Mouse (Mus musculus): ENCODE data around the gene Snx30. TPM values are rescaled to one million over a fixed set of nuclear protein-coding genes. Genes with fewer than 3 reads are reported as not detected.

The Snx30 gene
- total and polyA plus RNA-seq, 3 experiments, result 1.9 to 5.5 (median 4.7) TPM

GRCm38 (mm10) chr4:59826381-59826780 lies 20.7 kb downstream of the Snx30 start:
- WGBS, result 72% methylated on average over 5 of the region's 5 CpGs
- H3K36me3 ChIP-seq (ENCODE audit: control insufficient read depth, insufficient read depth, low read length), result no peaks in the 10 kb centered on the region
- DNase-seq, result no peak
- no peaks in the 10 kb centered on the region for H3K27me3 ChIP-seq (ENCODE audit: control insufficient read depth, insufficient read depth, low read length)
- TF ChIP-seq CTCF (IDR thresholded peaks at IDR 0.05) (no peak), POLR2A (IDR thresholded peaks at IDR 0.05; ENCODE audit: insufficient read depth, low read depth, low read length) (no peak), EP300 (IDR thresholded peaks at IDR 0.05; ENCODE audit: insufficient read depth, low read depth, low read length) (no peak)
- no peak overlapping the region for H3K4me3 ChIP-seq
- intact Hi-C loops (cut with DNase I), result no loop called here
- no peaks in the 10 kb centered on the region for H3K79me2 ChIP-seq (replicated peaks; ENCODE audit: control insufficient read depth, insufficient read depth, low read length)
- no peak overlapping the region for H3K9ac ChIP-seq (ENCODE audit: low read depth, low read length)
- no peak overlapping the region for H3K27ac ChIP-seq
- H3K4me1 ChIP-seq (ENCODE audit: control insufficient read depth, insufficient read depth, low read length), result peaks cover 3% of the 10 kb centered on the region

GRCm38 (mm10) chr4:59829072-59829471 lies 23.4 kb downstream of the Snx30 start:
- TF ChIP-seq CTCF (IDR thresholded peaks at IDR 0.05), result no peak
- Histone ChIP-seq H3K79me2 (replicated peaks; ENCODE audit: control insufficient read depth, insufficient read depth, low read length) (no peaks in the 10 kb centered on the region; the same call in 1 of the 2 replicates), H3K9ac (ENCODE audit: low read depth, low read length) (no peak overlapping the region), H3K36me3 (ENCODE audit: control insufficient read depth, insufficient read depth, low read length) (no peaks in the 10 kb centered on the region), H3K4me1 (ENCODE audit: control insufficient read depth, insufficient read depth, low read length) (peaks cover 4% of the 10 kb centered on the region), H3K4me3 (no peak overlapping the region), H3K27ac (no peak overlapping the region), H3K27me3 (ENCODE audit: control insufficient read depth, insufficient read depth, low read length) (no peaks in the 10 kb centered on the region)
- intact Hi-C loops (cut with DNase I), result no loop called here
- DNase-seq, result no peak
- WGBS, result 73% methylated on average over 4 of the region's 4 CpGs

- no peak overlapping the region for H3K27ac ChIP-seq
- H3K27me3 ChIP-seq (ENCODE audit: control insufficient read depth, insufficient read depth, low read length), result no peaks in the 10 kb centered on the region
- H3K4me1 ChIP-seq (ENCODE audit: control insufficient read depth, insufficient read depth, low read length), result peaks cover 2% of the 10 kb centered on the region
- H3K36me3 ChIP-seq (ENCODE audit: control insufficient read depth, insufficient read depth, low read length), result no peaks in the 10 kb centered on the region
- TF ChIP-seq CTCF (IDR thresholded peaks at IDR 0.05), result no peak
- TF ChIP-seq EP300 (IDR thresholded peaks at IDR 0.05; ENCODE audit: insufficient read depth, low read depth, low read length), result no peak
- TF ChIP-seq POLR2A (IDR thresholded peaks at IDR 0.05; ENCODE audit: insufficient read depth, low read depth, low read length), result no peak
- intact Hi-C loops (cut with DNase I), result no loop called here
- 69% methylated on average over 5 of the region's 5 CpGs for WGBS
- H3K9ac ChIP-seq (ENCODE audit: low read depth, low read length), result no peak overlapping the region
- no peak for DNase-seq
- no peaks in the 10 kb centered on the region; the same call in 1 of the 2 replicates for H3K79me2 ChIP-seq (replicated peaks; ENCODE audit: control insufficient read depth, insufficient read depth, low read length)
- no peak overlapping the region for H3K4me3 ChIP-seq
These were observed 25.4 kb downstream of the Snx30 start for GRCm38 (mm10) chr4:59831038-59831437.

- H3K27ac ChIP-seq, result no peak overlapping the region
- 37% methylated on average over 6 of the region's 6 CpGs for WGBS
- H3K36me3 ChIP-seq (ENCODE audit: control insufficient read depth, insufficient read depth, low read length), result no peaks in the 10 kb centered on the region
- TF ChIP-seq EP300 (IDR thresholded peaks at IDR 0.05; ENCODE audit: insufficient read depth, low read depth, low read length) (no peak), POLR2A (IDR thresholded peaks at IDR 0.05; ENCODE audit: insufficient read depth, low read depth, low read length) (no peak), CTCF (IDR thresholded peaks at IDR 0.05) (no peak)
- peaks cover 7% of the 10 kb centered on the region for H3K4me1 ChIP-seq (ENCODE audit: control insufficient read depth, insufficient read depth, low read length)
- no peaks in the 10 kb centered on the region for H3K27me3 ChIP-seq (ENCODE audit: control insufficient read depth, insufficient read depth, low read length)
- no peaks in the 10 kb centered on the region; the same call in 1 of the 2 replicates for H3K79me2 ChIP-seq (replicated peaks; ENCODE audit: control insufficient read depth, insufficient read depth, low read length)
- no peak overlapping the region for H3K9ac ChIP-seq (ENCODE audit: low read depth, low read length)
- DNase-seq, result no peak
- intact Hi-C loops (cut with DNase I), result no loop called here
- no peak overlapping the region for H3K4me3 ChIP-seq
These were observed 27.2 kb downstream of the Snx30 start for GRCm38 (mm10) chr4:59832810-59833209.

GRCm38 (mm10) chr4:59837659-59838058 lies 32.0 kb downstream of the Snx30 start:
- Histone ChIP-seq H3K27ac (peak overlapping the region; percentile 48), H3K4me3 (no peak overlapping the region), H3K79me2 (replicated peaks; ENCODE audit: control insufficient read depth, insufficient read depth, low read length) (no peaks in the 10 kb centered on the region), H3K4me1 (ENCODE audit: control insufficient read depth, insufficient read depth, low read length) (peaks cover 12% of the 10 kb centered on the region), H3K36me3 (ENCODE audit: control insufficient read depth, insufficient read depth, low read length) (no peaks in the 10 kb centered on the region), H3K9ac (ENCODE audit: low read depth, low read length) (no peak overlapping the region), H3K27me3 (ENCODE audit: control insufficient read depth, insufficient read depth, low read length) (no peaks in the 10 kb centered on the region)
- TF ChIP-seq EP300 (IDR thresholded peaks at IDR 0.05; ENCODE audit: insufficient read depth, low read depth, low read length) (no peak), CTCF (IDR thresholded peaks at IDR 0.05) (no peak), POLR2A (IDR thresholded peaks at IDR 0.05; ENCODE audit: insufficient read depth, low read depth, low read length) (no peak)
- intact Hi-C loops (cut with DNase I), result no loop called here
- WGBS, result 26% methylated on average over 7 of the region's 7 CpGs
- peak; percentile 42 to 52 for DNase-seq

- 63% methylated on average over 15 of the region's 15 CpGs for WGBS
- intact Hi-C loops (cut with DNase I), result loop anchor here (5.0 kb wide), 1 partner anchor 37 kb away; the partner anchor contains the start of gene Snx30
These were observed 39.0 kb downstream of the Snx30 start for GRCm38 (mm10) chr4:59844460-59845244.

More at GRCm38 (mm10) chr4:59844460-59845244, 39.0 kb downstream of the Snx30 start:
- no peak for TF ChIP-seq EP300 (IDR thresholded peaks at IDR 0.05; ENCODE audit: insufficient read depth, low read depth, low read length)
- no peak for TF ChIP-seq POLR2A (IDR thresholded peaks at IDR 0.05; ENCODE audit: insufficient read depth, low read depth, low read length)
- TF ChIP-seq CTCF (IDR thresholded peaks at IDR 0.05), result no peak
- DNase-seq, result no peak
- Histone ChIP-seq H3K79me2 (replicated peaks; ENCODE audit: control insufficient read depth, insufficient read depth, low read length) (no peaks in the 10 kb centered on the region), H3K27me3 (ENCODE audit: control insufficient read depth, insufficient read depth, low read length) (no peaks in the 10 kb centered on the region), H3K36me3 (ENCODE audit: control insufficient read depth, insufficient read depth, low read length) (peaks cover 2% of the 10 kb centered on the region; the same call in 1 of the 2 replicates), H3K4me1 (ENCODE audit: control insufficient read depth, insufficient read depth, low read length) (no peaks in the 10 kb centered on the region; the same call in 1 of the 2 replicates), H3K27ac (peak overlapping the region; percentile 36; the same call in 1 of the 2 replicates), H3K4me3 (no peak overlapping the region), H3K9ac (ENCODE audit: low read depth, low read length) (no peak overlapping the region)
